Mouse (Mus musculus): Measurements from ENCODE around the gene 3110082I17Rik. TPM values are rescaled to one million over a fixed set of nuclear protein-coding genes. Genes with fewer than 3 reads are reported as not detected.

The 3110082I17Rik gene
- total RNA-seq, 2 experiments from 2014 or later, result 10.8 to 10.9 TPM

- DNase-seq, result peak; percentile 82
Observed at GRCm38 (mm10) chr5:139377468-139378270, 82.7 kb downstream of the 3110082I17Rik start, which contains the start of gene Gpr146. TSS of gene Gpr146 (plus strand) at chr5:139377697.

DNA sequence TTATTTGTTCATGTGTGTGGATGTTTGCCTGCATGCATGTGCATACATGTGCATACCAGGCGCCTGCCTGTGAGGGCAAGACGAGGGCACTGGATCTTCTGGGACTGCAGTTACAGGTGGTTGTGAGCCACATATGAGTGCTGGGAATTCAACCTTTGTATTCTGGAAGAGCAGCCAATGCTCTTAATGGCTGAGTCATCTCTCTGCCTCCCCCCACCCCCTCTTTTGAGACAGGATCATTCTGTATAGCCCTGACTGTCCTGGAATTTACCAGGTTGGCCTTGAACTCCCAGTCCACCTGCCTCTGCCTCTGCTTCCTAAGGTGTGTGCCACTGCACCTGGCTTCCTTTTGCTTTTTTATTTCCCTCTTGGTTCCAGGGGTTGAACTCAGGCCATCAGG lies 85.5 kb downstream of the 3110082I17Rik start:
- no peak for DNase-seq

- no peak for DNase-seq
Observed at GRCm38 (mm10) chr5:139373889-139374444, 86.4 kb downstream of the 3110082I17Rik start.

- DNase-seq, result no peak
Observed at GRCm38 (mm10) chr5:139373126-139373525, 87.2 kb downstream of the 3110082I17Rik start.

DNA sequence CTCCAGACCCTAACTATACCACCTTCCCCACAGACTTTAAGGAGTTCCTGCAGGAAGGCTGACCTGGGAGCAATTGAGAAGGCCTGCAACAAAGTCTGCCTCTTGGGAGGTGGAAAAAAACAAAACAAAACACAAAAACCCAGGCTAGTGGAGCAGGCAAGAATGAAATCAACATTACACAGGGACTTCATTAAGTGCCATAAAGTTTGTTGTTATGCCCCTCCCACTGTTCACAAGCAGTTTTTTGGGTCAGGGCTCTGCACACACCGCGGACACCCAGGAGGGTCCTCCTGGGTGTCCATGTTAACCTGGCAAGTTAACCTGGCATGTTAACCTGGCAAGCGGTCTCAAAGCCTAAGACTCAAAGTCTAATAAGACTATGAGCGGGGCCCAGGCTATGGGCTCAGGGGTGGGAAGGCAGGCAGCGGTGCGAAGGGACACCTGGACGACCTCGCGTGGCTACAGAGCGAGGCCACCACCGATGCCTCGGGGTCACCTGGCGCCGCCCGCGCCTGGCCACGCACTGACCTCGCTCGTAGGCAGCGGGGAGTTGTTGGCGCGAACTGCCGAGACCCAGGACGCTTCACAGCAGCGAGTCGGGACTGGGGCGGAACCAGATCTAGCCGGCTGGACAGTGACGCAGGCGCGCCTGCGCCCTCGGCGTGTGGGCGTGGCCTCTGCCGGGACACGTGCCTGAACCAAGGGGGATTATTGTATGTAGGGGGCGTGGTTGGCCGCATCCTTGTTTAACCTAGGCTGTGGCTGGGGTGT lies 88.5 kb downstream of the 3110082I17Rik start:
- peak; percentile 96 for DNase-seq

DNA sequence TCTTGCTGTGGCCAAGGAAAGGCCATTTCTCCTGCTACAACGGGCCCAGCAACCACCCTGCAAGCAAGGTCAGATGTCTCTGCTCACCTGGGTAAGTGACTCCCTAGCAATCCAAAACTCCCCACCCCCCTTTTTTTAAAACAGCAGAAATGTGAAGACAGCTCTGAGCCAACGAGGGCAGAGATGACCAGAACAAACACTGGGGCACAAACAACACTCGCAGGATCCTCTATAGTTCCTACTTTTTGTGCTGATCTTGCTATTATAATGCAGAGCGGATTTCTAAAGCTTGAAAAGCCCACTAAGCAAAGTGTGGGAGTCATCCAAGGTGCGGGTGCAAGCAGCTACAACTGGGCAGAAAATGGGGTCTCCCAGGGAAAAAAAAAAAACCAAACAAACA lies 89.2 kb downstream of the 3110082I17Rik start:
- DNase-seq, result no peak

DNA sequence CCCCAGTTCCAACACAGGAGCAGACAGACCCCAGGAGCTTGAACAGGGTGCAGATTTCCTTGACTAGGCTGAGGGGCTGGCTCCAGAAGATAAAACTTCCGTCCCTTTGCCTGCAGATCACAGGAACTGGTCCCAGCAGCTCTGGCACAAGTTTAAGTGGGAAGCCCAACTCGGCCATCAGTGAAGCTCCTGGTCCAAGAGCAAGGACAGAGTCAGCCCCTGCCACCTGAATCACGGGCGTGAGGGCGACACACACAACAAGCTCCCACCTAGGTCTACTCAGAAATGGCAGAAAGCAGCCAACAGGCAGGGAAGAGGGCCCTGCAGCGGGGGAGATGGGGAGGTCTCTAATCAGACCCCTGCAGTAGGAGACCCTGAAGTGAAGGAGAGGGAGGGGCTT lies 90.0 kb downstream of the 3110082I17Rik start:
- DNase-seq, result no peak

- DNase-seq, result no peak
Observed at GRCm38 (mm10) chr5:139368638-139369320, 91.5 kb downstream of the 3110082I17Rik start.

- no peak for DNase-seq
Observed at GRCm38 (mm10) chr5:139367884-139368458, 92.4 kb downstream of the 3110082I17Rik start.

- no peak for DNase-seq
Observed at GRCm38 (mm10) chr5:139366484-139366883, 93.8 kb downstream of the 3110082I17Rik start.

DNA sequence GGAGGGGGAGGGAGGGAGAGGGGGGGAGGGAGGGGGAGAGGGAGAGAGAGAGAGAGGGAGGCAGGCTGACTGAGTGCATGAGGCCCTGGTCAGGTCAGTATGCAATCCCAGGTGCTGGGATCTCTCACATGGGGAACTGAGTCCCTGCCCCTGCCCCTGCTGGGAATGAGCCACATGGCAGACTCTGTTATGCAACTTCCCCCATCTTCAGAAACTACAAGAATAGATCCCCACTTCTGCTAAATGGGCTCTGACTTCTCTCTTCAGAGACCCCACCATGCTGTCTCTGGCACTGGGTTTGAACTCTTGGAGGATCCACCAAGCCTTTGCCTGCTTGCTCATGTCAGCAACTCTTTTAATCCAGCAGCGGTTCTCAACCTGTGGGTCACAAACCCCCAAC lies 94.5 kb downstream of the 3110082I17Rik start:
- DNase-seq, result no peak

- peak; percentile 44 for DNase-seq
Observed at GRCm38 (mm10) chr5:139364911-139365571, 95.3 kb downstream of the 3110082I17Rik start.

DNA sequence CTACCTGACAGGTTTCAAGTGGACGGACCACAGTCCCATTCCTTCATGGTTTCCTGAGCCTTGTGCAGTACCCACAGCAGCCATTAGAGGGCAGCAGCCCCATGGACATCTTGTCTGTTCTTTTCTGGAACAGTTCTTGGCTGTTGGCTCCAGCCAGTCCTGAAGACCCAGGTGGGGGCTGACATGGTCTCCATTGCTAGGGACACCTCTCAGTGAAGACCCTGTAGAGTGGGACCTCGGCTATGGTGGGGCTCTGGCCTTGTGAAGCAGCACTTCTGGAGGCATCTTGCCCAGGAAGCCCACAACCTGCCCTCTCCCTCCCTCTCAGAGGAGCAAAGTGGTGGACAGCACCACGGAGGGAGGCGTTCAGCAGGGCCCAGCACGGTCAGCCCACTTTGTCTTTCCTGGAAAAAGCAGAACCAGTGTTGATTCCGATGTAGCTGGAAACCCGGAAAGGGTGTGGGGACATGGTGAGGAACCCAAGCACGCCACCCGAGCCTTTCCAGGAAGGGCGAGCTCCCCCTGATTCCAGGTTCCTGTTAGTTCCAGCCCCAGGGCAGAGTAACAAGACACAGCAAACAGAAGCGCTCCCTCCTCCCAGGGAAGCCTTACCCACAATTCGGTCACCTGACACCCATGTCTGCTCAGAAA lies 95.9 kb downstream of the 3110082I17Rik start:
- DNase-seq, result peak; percentile 94

DNA sequence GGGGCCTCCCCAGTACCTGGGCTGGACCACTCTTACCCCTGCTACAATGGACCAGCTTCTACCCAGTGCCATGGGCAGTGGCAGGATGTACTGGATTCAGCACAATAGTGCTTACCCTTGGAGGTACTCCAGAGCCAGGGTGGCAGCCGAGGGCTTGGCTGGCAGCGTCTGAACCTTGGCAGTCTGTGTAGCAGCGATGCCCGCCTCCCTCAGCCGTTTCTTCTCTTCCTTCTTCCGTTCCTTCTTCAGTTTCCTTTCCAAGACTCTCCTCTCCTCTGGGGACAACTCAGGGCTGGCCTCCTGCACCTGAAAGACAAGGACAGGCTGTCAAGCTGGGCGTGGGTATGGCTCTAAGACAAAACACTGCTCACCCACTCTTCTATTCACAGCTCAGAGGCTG lies 96.5 kb downstream of the 3110082I17Rik start:
- DNase-seq, result no peak

- no peak for DNase-seq
Observed at GRCm38 (mm10) chr5:139359244-139359643, 101.1 kb downstream of the 3110082I17Rik start.

- DNase-seq, result peak; percentile 72
Observed at GRCm38 (mm10) chr5:139358653-139359052, 101.7 kb downstream of the 3110082I17Rik start.

- DNase-seq, result peak; percentile 90
Observed at GRCm38 (mm10) chr5:139355235-139355772, 105.0 kb downstream of the 3110082I17Rik start.

- DNase-seq, result no peak
Observed at GRCm38 (mm10) chr5:139353946-139354345, 106.4 kb downstream of the 3110082I17Rik start.

- DNase-seq, result no peak
Observed at GRCm38 (mm10) chr5:139353496-139353895, 106.8 kb downstream of the 3110082I17Rik start.

DNA sequence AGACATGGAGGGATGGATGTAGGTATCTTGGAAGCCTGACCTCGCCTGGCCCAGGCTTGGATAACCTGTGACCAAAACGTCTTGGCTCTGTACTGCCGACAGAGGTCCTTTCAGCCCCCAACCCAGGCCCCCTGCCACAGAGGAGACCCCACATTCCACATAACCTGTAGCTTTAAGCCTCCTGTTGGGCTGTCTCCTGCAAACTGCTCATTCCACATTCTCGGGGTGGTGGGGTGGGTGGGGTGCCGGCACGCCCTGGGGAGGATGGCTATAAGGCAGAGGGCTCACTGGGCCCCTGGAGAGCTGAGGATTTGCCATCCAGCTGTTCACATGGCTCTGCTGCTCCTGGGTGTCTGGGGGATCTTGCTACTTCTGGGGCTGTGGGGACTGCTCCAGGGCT lies 108.0 kb downstream of the 3110082I17Rik start, which contains the start of gene Cyp2w1:
Cyp2w1 (plus strand) TSS at position 301 of the 400 bp plus-strand sequence.
- DNase-seq, result no peak

- no peak for DNase-seq
Observed at GRCm38 (mm10) chr5:139351628-139352027, 108.7 kb downstream of the 3110082I17Rik start.

All from heart, postnatal 4 days (tissue).